In genomic region chr10:45079756-45080155, GRCm38 (mm10) we compare ENCODE assay signal across 17 mouse cellular contexts.
"Had no signal": no experiment of that assay in that cellular context is flagged by ENCODE, and none has a peak within 500 bp of the region (broad histone marks: within the 10 kb centered on the region; RNA-seq: fewer than 3 reads in every experiment).

No protein-coding gene starts in this region.

- H3K9ac ChIP-seq: limb, embryonic 13.5 days; liver, embryonic 15.5 days; midbrain, embryonic 15.5 days; neural tube, embryonic 12.5 days had no signal

- H3K4me3 ChIP-seq: limb, embryonic 13.5 days; liver, embryonic 15.5 days; midbrain, embryonic 15.5 days; neural tube, embryonic 12.5 days had no signal

- H3K4me2 ChIP-seq: limb, embryonic 13.5 days; liver, embryonic 15.5 days; midbrain, embryonic 11.5 days; midbrain, embryonic 15.5 days; neural tube, embryonic 12.5 days had no signal

- DNase-seq: kidney, adult 2 months; kidney, postnatal 36 days; layer of hippocampus, adult 9-11 months; layer of hippocampus, postnatal 36 days; left cerebral cortex, postnatal 4 days; right cerebral cortex, postnatal 4 days; spleen, adult 18-20 months; thymus, postnatal 4 days had no signal

- H3K9me3 ChIP-seq: limb, embryonic 13.5 days; liver, embryonic 15.5 days; megakaryocyte, embryonic 14.5 days; midbrain, embryonic 15.5 days; neural tube, embryonic 12.5 days had no signal

- H3K27ac ChIP-seq: kidney, postnatal 0 days; limb, embryonic 13.5 days; liver, embryonic 15.5 days; macrophage; midbrain, embryonic 15.5 days; neural tube, embryonic 12.5 days had no signal

- H3K27me3 ChIP-seq: limb, embryonic 13.5 days; liver, embryonic 15.5 days; megakaryocyte, embryonic 14.5 days; midbrain, embryonic 15.5 days; neural tube, embryonic 12.5 days had no signal

- ATAC-seq: intestine, embryonic 16.5 days; midbrain, embryonic 15.5 days had no signal

- H3K36me3 ChIP-seq: midbrain, embryonic 15.5 days had no signal
